Mouse (Mus musculus) CH12.LX (cell line): Measurements from ENCODE around the gene Acvr1. TPM values are rescaled to one million over a fixed set of nuclear protein-coding genes. Genes with fewer than 3 reads are reported as not detected.

Experiments used
- DNase-seq: peaks from one replicate; pipeline ENCODE4 v3.0.0-alpha.2; 2013; ENCODE audit errors: extremely low read depth
- H3K27ac ChIP-seq: 2 replicates; pipeline ENCODE4 v1.5.1; 2012; ENCODE audit warnings: low read depth, mild to moderate bottlenecking, control low read depth, moderate library complexity; ENCODE audit not compliant: insufficient read depth
- H3K27me3 ChIP-seq: replicated peaks from 2 replicates; pipeline ENCODE3; 2012; ENCODE audit warnings: inconsistent platforms
- H3K36me3 ChIP-seq, 2 experiments: replicated peaks in 1 of 2; 2 replicates each; pipeline versions ENCODE3 to v1.6.1; 2012; ENCODE audit warnings: inconsistent platforms in 1 of 2, low read length in 1 of 2, mild to moderate bottlenecking in 1 of 2, mixed read lengths in 1 of 2, moderate library complexity in 1 of 2; ENCODE audit not compliant: control insufficient read depth in 1 of 2, insufficient read depth in 1 of 2
- H3K4me1 ChIP-seq, 2 experiments: 2 replicates each; pipeline ENCODE4 v1.6.1; 2012; ENCODE audit warnings: inconsistent platforms in 1 of 2, moderate library complexity in 1 of 2; ENCODE audit not compliant: insufficient read depth in 2 of 2, control insufficient read depth in 1 of 2
- H3K4me2 ChIP-seq: 2 replicates; pipeline ENCODE4 v1.6.1; 2012; ENCODE audit warnings: low read depth, mild to moderate bottlenecking, control low read depth; ENCODE audit not compliant: poor library complexity, insufficient read depth, severe bottlenecking
- H3K4me3 ChIP-seq, 3 experiments: fragments of 150-350 bp in 1 of 3; sonication (generic) in 1 of 3; replicated peaks in 1 of 3; 2 replicates each; pipeline versions ENCODE3 to v1.5.1; 2011 to 2012; ENCODE audit warnings: low read depth in 2 of 3, low read length in 2 of 3, mild to moderate bottlenecking in 2 of 3, moderate library complexity in 2 of 3, control low read depth in 1 of 3, improper control_type of control experiment in 1 of 3, inconsistent platforms in 1 of 3, mixed read lengths in 1 of 3; ENCODE audit not compliant: poor library complexity in 1 of 3
- H3K79me2 ChIP-seq: replicated peaks from 2 replicates; pipeline ENCODE4 v1.6.1; 2012; ENCODE audit warnings: mild to moderate bottlenecking, moderate library complexity; ENCODE audit not compliant: control insufficient read depth, poor library complexity, insufficient read depth, severe bottlenecking; ENCODE audit errors: extremely low read depth
- H3K9ac ChIP-seq: 2 replicates; pipeline ENCODE4 v1.6.1; 2012; ENCODE audit warnings: low read depth, mild to moderate bottlenecking, control low read depth, moderate library complexity; ENCODE audit not compliant: insufficient read depth
- H3K9me3 ChIP-seq: replicated peaks from 2 replicates; pipeline ENCODE3; 2012; ENCODE audit warnings: low read length, inconsistent platforms, mixed read lengths
- CHD1 ChIP-seq: IDR thresholded peaks from 2 replicates; pipeline ENCODE4 v1.6.1; 2012; ENCODE audit warnings: low read depth, low read length, improper control_type of control experiment, inconsistent platforms
- ELF1 ChIP-seq: IDR thresholded peaks from 2 replicates; pipeline ENCODE4 v1.6.1; 2014; ENCODE audit warnings: low read depth, mild to moderate bottlenecking, inconsistent platforms, low read length, improper control_type of control experiment
- GABPA ChIP-seq: IDR thresholded peaks from 2 replicates; pipeline ENCODE4 v1.6.1; 2012; ENCODE audit warnings: low read depth, low read length, improper control_type of control experiment, inconsistent platforms; ENCODE audit not compliant: insufficient replicate concordance
- HCFC1 ChIP-seq: IDR thresholded peaks from 2 replicates; pipeline ENCODE4 v1.6.1; 2012; ENCODE audit warnings: low read depth, mild to moderate bottlenecking, inconsistent platforms, low read length, improper control_type of control experiment
- IRF4 ChIP-seq: IDR thresholded peaks from 2 replicates; pipeline ENCODE4 v1.6.1; 2014; ENCODE audit warnings: low read depth, mild to moderate bottlenecking, inconsistent platforms, low read length, improper control_type of control experiment
- JUN ChIP-seq: IDR thresholded peaks from 2 replicates; pipeline ENCODE4 v1.6.1; 2011; ENCODE audit warnings: low read depth, mild to moderate bottlenecking, low read length, improper control_type of control experiment, moderate library complexity; ENCODE audit not compliant: insufficient read depth
- JUND ChIP-seq: conservative IDR thresholded peaks from 2 replicates; pipeline ENCODE4 v1.6.1; 2011; ENCODE audit warnings: low read depth, low read length, improper control_type of control experiment
- KAT2A ChIP-seq: IDR thresholded peaks from 2 replicates; pipeline ENCODE4 v1.6.1; 2012; ENCODE audit warnings: low read length, improper control_type of control experiment, inconsistent platforms; ENCODE audit not compliant: insufficient replicate concordance
- MAFK ChIP-seq: IDR thresholded peaks from 2 replicates; pipeline ENCODE4 v1.6.1; 2011; ENCODE audit warnings: low read length, improper control_type of control experiment; ENCODE audit not compliant: insufficient replicate concordance
- MEF2A ChIP-seq: IDR thresholded peaks from 2 replicates; pipeline ENCODE4 v1.6.1; 2014; ENCODE audit warnings: low read depth, mild to moderate bottlenecking, inconsistent platforms, low read length, improper control_type of control experiment, borderline replicate concordance
- MXI1 ChIP-seq: IDR thresholded peaks from 2 replicates; pipeline ENCODE4 v1.6.1; 2011; ENCODE audit warnings: mild to moderate bottlenecking, low read depth, low read length, improper control_type of control experiment
- RAD21 ChIP-seq: IDR thresholded peaks from 2 replicates; pipeline ENCODE4 v1.6.1; 2011; ENCODE audit warnings: low read depth, mild to moderate bottlenecking, low read length, improper control_type of control experiment, moderate library complexity
- RCOR1 ChIP-seq: conservative IDR thresholded peaks from 2 replicates; pipeline ENCODE4 v1.6.1; 2012; ENCODE audit warnings: low read depth, mild to moderate bottlenecking, inconsistent platforms, low read length, improper control_type of control experiment
- SIN3A ChIP-seq: IDR thresholded peaks from 2 replicates; pipeline ENCODE4 v1.6.1; 2012; ENCODE audit warnings: low read length, improper control_type of control experiment, inconsistent platforms
- TBP ChIP-seq: conservative IDR thresholded peaks from 2 replicates; pipeline ENCODE4 v1.6.1; 2011; ENCODE audit warnings: low read depth, low read length, improper control_type of control experiment
- USF1 ChIP-seq: IDR thresholded peaks from 2 replicates; pipeline ENCODE4 v1.6.1; 2014; ENCODE audit warnings: low read depth, mild to moderate bottlenecking, inconsistent platforms, low read length, improper control_type of control experiment
- USF2 ChIP-seq: conservative IDR thresholded peaks from 2 replicates; pipeline ENCODE4 v1.6.1; 2011; ENCODE audit warnings: low read depth, low read length, improper control_type of control experiment
- ZKSCAN1 ChIP-seq: IDR thresholded peaks from 2 replicates; pipeline ENCODE4 v1.6.1; 2012; ENCODE audit warnings: low read depth, inconsistent platforms, low read length, improper control_type of control experiment, borderline replicate concordance
- ZMIZ1 ChIP-seq: IDR thresholded peaks from 2 replicates; pipeline ENCODE4 v1.6.1; 2012; ENCODE audit warnings: low read depth, mild to moderate bottlenecking, inconsistent platforms, low read length, improper control_type of control experiment
- dilution Hi-C: fragments of 300-500 bp; cut with MboI; formaldehyde crosslinking; loops from 2 replicates; pipeline ENCODE4 v1.14.3; 2020; ENCODE audit warnings: low sequenced_read_pairs; ENCODE audit not compliant: extremely low pct_unique_long_range_greater_than_20kb, extremely low pct_ligation_motif_present
- in situ Hi-C: fragments of 300-500 bp; cut with MboI; formaldehyde crosslinking; loops from 3 replicates; pipeline ENCODE4 v1.14.3; 2019; ENCODE audit warnings: low sequenced_read_pairs, low pct_ligation_motif_present, low pct_unique_long_range_greater_than_20kb, mixed read lengths
- polyA plus RNA-seq: library from polyadenylated mRNA; unstranded; fragments of >175 nt; gene quantifications from 2 replicates; pipeline ENCODE4 v1.2.1, GENCODE M21; 2012; ENCODE audit warnings: low read depth; ENCODE audit not compliant: insufficient read length
- total RNA-seq, 2 experiments: library from RNA; depleted of rRNA; stranded (reverse); fragments of 300-350 nt in 1 of 2; fragments of >200 nt in 1 of 2; gene quantifications; 2 replicates each; pipeline ENCODE4 v1.2.3; 2012 to 2014

Acvr1 gene
- total and polyA plus RNA-seq, 3 experiments: not detected

- Histone ChIP-seq H3K36me3 (no peaks in the 10 kb centered on the region), H3K9me3 (peaks cover 2% of the 10 kb centered on the region), H3K4me1 (no peaks in the 10 kb centered on the region), H3K27me3 (no peaks in the 10 kb centered on the region), H3K9ac (no peak overlapping the region), H3K27ac (no peak overlapping the region), H3K79me2 (no peaks in the 10 kb centered on the region), H3K4me2 (no peak overlapping the region), H3K4me3 (no peak overlapping the region)
- dilution Hi-C loops (no loop called here), in situ Hi-C loops (no loop called here)
- no peak for DNase-seq
- TF ChIP-seq KAT2A (no peak), IRF4 (no peak), JUND (no peak), CHD1 (no peak), ZKSCAN1 (no peak), ZMIZ1 (no peak), MAFK (no peak), MXI1 (no peak), USF1 (no peak)
These were observed 70.1 kb downstream of the Acvr1 start for GRCm38 (mm10) chr2:58496647-58497410.

- no peaks in the 10 kb centered on the region for H3K79me2 ChIP-seq
- no peaks in the 10 kb centered on the region for H3K4me1 ChIP-seq
- DNase-seq: no peak
- H3K9me3 ChIP-seq: peaks cover 3% of the 10 kb centered on the region
- no peaks in the 10 kb centered on the region for H3K36me3 ChIP-seq
- no peak for TF ChIP-seq SIN3A
- TF ChIP-seq HCFC1: no peak
- TF ChIP-seq GABPA: no peak
- no peak for TF ChIP-seq ELF1
- TF ChIP-seq IRF4: no peak
- no peak for TF ChIP-seq RAD21
- TF ChIP-seq RCOR1: no peak
- TF ChIP-seq JUN: no peak
- TF ChIP-seq USF2: no peak
- TF ChIP-seq TBP: no peak
- TF ChIP-seq MEF2A: no peak
- no peak overlapping the region for H3K4me3 ChIP-seq
- in situ Hi-C loops (no loop called here), dilution Hi-C loops (no loop called here)
- no peak overlapping the region for H3K4me2 ChIP-seq
- no peaks in the 10 kb centered on the region for H3K27me3 ChIP-seq
- H3K27ac ChIP-seq: no peak overlapping the region
- H3K9ac ChIP-seq: no peak overlapping the region
These were observed 71.7 kb downstream of the Acvr1 start for GRCm38 (mm10) chr2:58495271-58495670.
